Mouse (Mus musculus) hindbrain, embryonic 11.5 days (tissue): ENCODE measurements around the gene Hectd4. TPM values are rescaled to one million over a fixed set of nuclear protein-coding genes. Genes with fewer than 3 reads are reported as not detected.

Experiments
- ATAC-seq: fragments of 200-750 bp; cut with Nextera tagmentation; 2 replicates; pipeline ENCODE4 v1.8.0; 2017; ENCODE audit warnings: mild to moderate bottlenecking, moderate TSS enrichment, moderate library complexity; ENCODE audit not compliant: low FRiP score
- DNase-seq: peaks from one replicate; pipeline ENCODE4 v3.0.0-alpha.2; 2015; ENCODE audit warnings: low spot score
- H3K27ac ChIP-seq: fragments of 300-500 bp; sonication (generic); 2 replicates; pipeline ENCODE4 v1.5.1; 2014; ENCODE audit warnings: mild to moderate bottlenecking, low read depth, low read length
- H3K27me3 ChIP-seq: fragments of 300-500 bp; sonication (generic); 2 replicates; pipeline ENCODE4 v1.6.1; 2014; ENCODE audit warnings: mild to moderate bottlenecking, low read length, moderate library complexity, mixed read lengths; ENCODE audit not compliant: control insufficient read depth, insufficient read depth
- H3K36me3 ChIP-seq: fragments of 300-500 bp; sonication (generic); 2 replicates; pipeline ENCODE4 v1.6.1; 2014; ENCODE audit warnings: mild to moderate bottlenecking, low read length, moderate library complexity, mixed read lengths; ENCODE audit not compliant: control insufficient read depth, insufficient read depth
- H3K4me1 ChIP-seq: fragments of 300-500 bp; sonication (generic); replicated peaks from 2 replicates; pipeline ENCODE4 v1.6.1; 2014; ENCODE audit warnings: low read length, mixed read lengths; ENCODE audit not compliant: control insufficient read depth, insufficient read depth
- H3K4me2 ChIP-seq: fragments of 300-500 bp; sonication (generic); replicated peaks from 2 replicates; pipeline ENCODE4 v1.6.1; 2014; ENCODE audit warnings: mild to moderate bottlenecking, low read depth, low read length
- H3K4me3 ChIP-seq: fragments of 300-500 bp; sonication (generic); 2 replicates; pipeline ENCODE4 v1.5.1; 2014; ENCODE audit warnings: low read depth, low read length
- H3K9ac ChIP-seq: fragments of 300-500 bp; sonication (generic); 2 replicates; pipeline ENCODE4 v1.6.1; 2014; ENCODE audit warnings: low read depth, low read length
- H3K9me3 ChIP-seq: fragments of 300-500 bp; sonication (generic); 2 replicates; pipeline ENCODE4 v1.6.1; 2016; ENCODE audit warnings: low read length; ENCODE audit not compliant: control insufficient read depth
- WGBS: fragments of 180-500 bp; shearing (Covaris S2); extraction: QIAGEN DNeasy Blood & Tissue Kit; methylation state at CpG from one replicate; pipeline ENCODE4 v1.1.7; 2014; 5-methylcytosine and 5-hydroxymethylcytosine counted together
- polyA plus RNA-seq: library from polyadenylated mRNA; unstranded; fragments of >200 nt; fragmentation: Nextera tagmentation; extraction: Ambion mirVana; gene quantifications from 2 replicates; pipeline ENCODE4 v1.2.1, GENCODE M21; 2014

Gene Hectd4
- polyA plus RNA-seq, 1 experiment from 2014 or later: 15.5 TPM

DNA sequence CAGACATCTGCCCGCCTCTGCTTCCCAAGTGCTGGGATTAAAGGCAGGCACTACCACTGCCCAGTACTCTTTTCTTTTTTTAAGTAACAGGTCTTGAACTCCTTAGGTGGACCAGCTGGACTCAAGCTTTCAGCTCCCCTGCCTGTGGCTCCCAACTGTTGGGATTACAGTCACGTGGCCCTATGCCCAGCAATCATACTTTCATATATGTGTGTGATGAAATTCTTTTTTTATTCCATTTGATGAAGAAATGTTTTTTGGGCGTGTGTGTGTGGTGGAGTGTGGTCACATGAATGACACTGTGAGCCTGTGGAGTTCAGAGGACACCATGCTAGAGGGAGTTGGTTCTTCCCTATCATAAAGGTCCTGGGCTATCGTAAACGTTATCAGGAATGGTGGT is 179.5 kb downstream of the Hectd4 start:
- no peaks in the 10 kb centered on the region for H3K9me3 ChIP-seq
- no peaks in the 10 kb centered on the region for H3K36me3 ChIP-seq
- H3K27ac ChIP-seq: no peak overlapping the region
- ATAC-seq (no peak), DNase-seq (no peak)
- H3K4me2 ChIP-seq: no peak overlapping the region
- no peak overlapping the region for H3K9ac ChIP-seq
- no peak overlapping the region for H3K4me3 ChIP-seq
- WGBS: 88% methylated on average over 5 of the region's 5 CpGs
- no peaks in the 10 kb centered on the region for H3K27me3 ChIP-seq
- no peaks in the 10 kb centered on the region; the same call in 1 of the 2 replicates for H3K4me1 ChIP-seq

- WGBS: 74% methylated on average over 5 of the region's 5 CpGs
- ATAC-seq (no peak), DNase-seq (no peak)
- Histone ChIP-seq H3K36me3 (no peaks in the 10 kb centered on the region), H3K4me3 (no peak overlapping the region), H3K27me3 (no peaks in the 10 kb centered on the region), H3K27ac (no peak overlapping the region), H3K9me3 (no peaks in the 10 kb centered on the region), H3K4me1 (no peaks in the 10 kb centered on the region; the same call in 1 of the 2 replicates), H3K9ac (no peak overlapping the region), H3K4me2 (no peak overlapping the region)
These were observed 180.0 kb downstream of the Hectd4 start for GRCm38 (mm10) chr5:121400064-121400463.

GRCm38 (mm10) chr5:121400849-121401248 is 180.8 kb downstream of the Hectd4 start:
- H3K4me2 ChIP-seq: no peak overlapping the region
- H3K27me3 ChIP-seq: no peaks in the 10 kb centered on the region
- H3K4me3 ChIP-seq: no peak overlapping the region
- DNase-seq: no peak
- no peaks in the 10 kb centered on the region for H3K36me3 ChIP-seq
- no peaks in the 10 kb centered on the region for H3K9me3 ChIP-seq
- 88% methylated on average over 5 of the region's 5 CpGs for WGBS
- no peaks in the 10 kb centered on the region; the same call in 1 of the 2 replicates for H3K4me1 ChIP-seq
- no peak overlapping the region for H3K27ac ChIP-seq
- no peak for ATAC-seq
- H3K9ac ChIP-seq: no peak overlapping the region

- Histone ChIP-seq H3K27ac (no peak overlapping the region), H3K4me3 (no peak overlapping the region), H3K4me1 (no peaks in the 10 kb centered on the region), H3K36me3 (peaks cover 4% of the 10 kb centered on the region; the same call in 1 of the 2 replicates), H3K9me3 (no peaks in the 10 kb centered on the region), H3K9ac (no peak overlapping the region), H3K27me3 (no peaks in the 10 kb centered on the region), H3K4me2 (no peak overlapping the region)
- DNase-seq (no peak), ATAC-seq (no peak)
- WGBS: 91% methylated on average over 8 of the region's 8 CpGs
These were observed 187.8 kb downstream of the Hectd4 start for GRCm38 (mm10) chr5:121407856-121408255.

GRCm38 (mm10) chr5:121410975-121411374 is 191.0 kb downstream of the Hectd4 start:
- Histone ChIP-seq H3K27ac (no peak overlapping the region), H3K4me1 (no peaks in the 10 kb centered on the region), H3K9ac (no peak overlapping the region), H3K4me2 (no peak overlapping the region), H3K36me3 (peaks cover 10% of the 10 kb centered on the region), H3K9me3 (no peaks in the 10 kb centered on the region), H3K27me3 (no peaks in the 10 kb centered on the region), H3K4me3 (no peak overlapping the region)
- WGBS: 98% methylated on average over 4 of the region's 4 CpGs
- DNase-seq: no peak
- ATAC-seq: no peak

Other genes starting within 250 kb of the Hectd4 start
- 2.1 and 2.6 TPM in 2 replicates for gene Rph3a, start 210.1 kb upstream of the Hectd4 start, polyA plus RNA-seq
- 25.0 and 32.4 TPM in 2 replicates for gene Ptpn11, start 28.8 kb upstream of the Hectd4 start, polyA plus RNA-seq
- 619 and 657 TPM in 2 replicates for gene Rpl6, start 15.7 kb upstream of the Hectd4 start, polyA plus RNA-seq
- gene Trafd1, start 165.4 kb downstream of the Hectd4 start, polyA plus RNA-seq: 76.7 and 84.7 TPM in 2 replicates
- gene Naa25, start 177.7 kb downstream of the Hectd4 start, polyA plus RNA-seq: 48.9 and 53.3 TPM in 2 replicates
- 0.85 and 1.1 TPM in 2 replicates for gene Tmem116, start 231.7 kb downstream of the Hectd4 start, polyA plus RNA-seq
- gene Erp29, start 232.3 kb downstream of the Hectd4 start, polyA plus RNA-seq: 111 and 113 TPM in 2 replicates